Mouse (Mus musculus) liver, embryonic 14.5 days (tissue): Measurements from ENCODE around the gene Dennd1a.

Source experiments
- CTCF ChIP-seq: IDR thresholded peaks from 2 replicates; pipeline ENCODE4 v1.5.1; 2016; ENCODE audit warnings: antibody characterized with exemption, low read depth, control low read depth
- EP300 ChIP-seq: IDR thresholded peaks from 2 replicates; pipeline ENCODE4 v1.6.1; 2016; ENCODE audit warnings: antibody characterized with exemption, low read depth

- TF ChIP-seq EP300 = no peak
- no peak for TF ChIP-seq CTCF
These were observed 219.0 kb downstream of the Dennd1a start for GRCm38 (mm10) chr2:38068171-38068572.
